Mouse (Mus musculus): Measurements from ENCODE around the gene Rfx2.

DNA sequence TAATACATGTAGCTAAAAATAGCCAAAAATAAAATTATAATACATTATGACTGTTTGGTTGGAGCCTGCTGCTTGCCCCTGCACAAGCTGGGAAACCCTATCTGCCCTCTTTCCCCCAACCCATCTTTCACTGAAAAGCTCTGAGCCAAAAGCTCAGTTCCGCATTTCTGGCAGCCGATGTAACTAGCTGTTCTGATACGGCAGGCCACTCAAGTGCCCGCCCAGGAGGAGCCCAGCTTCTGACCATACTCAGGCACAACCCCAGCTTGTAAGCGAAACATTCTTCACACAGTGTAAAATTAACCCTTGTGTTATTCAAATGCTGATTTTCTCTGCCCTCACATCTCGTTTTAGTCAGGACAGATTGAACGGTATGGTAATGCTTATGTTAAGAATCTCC lies 28.1 kb upstream of the Rfx2 start:
- no peak for TF ChIP-seq POLR2A (IDR thresholded peaks at IDR 0.05; ENCODE audit: low read depth, low read length)
- TF ChIP-seq CTCF (IDR thresholded peaks at IDR 0.05; ENCODE audit: borderline replicate concordance, insufficient read depth, low read length): no peak
